In genomic region chr15:23036208-23037065, GRCm38 (mm10) we compare ENCODE assay signal across 8 mouse cellular contexts.
A peak's percentile ranks its signal among the peaks of the same experiment; 100 is the strongest.
DNase-seq lines count a peak whose midpoint lies in the region; ATAC-seq and TF ChIP-seq lines count a peak whose summit lies in the region.

No protein-coding gene starts in this region.

- H3K4me2 ChIP-seq in forebrain, postnatal 0 days (ENCODE audit: low read depth), result peak overlapping the region; percentile 72
- H3K4me2 ChIP-seq in hindbrain, embryonic 13.5 days, result peak overlapping the region; percentile 80

- peak overlapping the region; percentile 54 for H3K4me3 ChIP-seq in forebrain, postnatal 0 days (ENCODE audit: low read depth, low read length)
- H3K4me3 ChIP-seq in hindbrain, embryonic 13.5 days, result peak overlapping the region; percentile 46

- WGBS in forebrain, postnatal 0 days, result 1% methylated on average over 23 of the region's 23 CpGs
- 4% methylated on average over 23 of the region's 23 CpGs for WGBS in hindbrain, embryonic 13.5 days

- peak; percentile 49 for DNase-seq in ES-CJ7 (ENCODE audit: low read depth, low spot score)
- DNase-seq in cerebellum, adult 18-20 months, result peak; percentile 91 to 95
- DNase-seq in forebrain, postnatal 0 days, result peak; percentile 85
- DNase-seq in left cerebral cortex, postnatal 10 days (ENCODE audit: extremely low spot score in 1 of 2, low spot score in 2 of 2), result peak; percentile 77 to 80
- DNase-seq in mesoderm, embryonic 11.5 days (ENCODE audit: low read depth, low spot score), result peak; percentile 82
- DNase-seq in skeletal muscle tissue, adult 2 months (ENCODE audit: low read depth, low spot score), result peak; percentile 8
- no peak for DNase-seq in spleen, adult 18-20 months

- ATAC-seq in forebrain, postnatal 0 days, result peak; percentile 99
- peak; percentile 100 for ATAC-seq in hindbrain, embryonic 13.5 days (ENCODE audit: low FRiP score)

- H3K36me3 ChIP-seq in forebrain, postnatal 0 days (ENCODE audit: insufficient read depth), result no peaks in the 10 kb centered on the region
- no peaks in the 10 kb centered on the region for H3K36me3 ChIP-seq in hindbrain, embryonic 13.5 days

- H3K27ac ChIP-seq in forebrain, postnatal 0 days (ENCODE audit: low read depth, low read length), result peak overlapping the region; percentile 67; the same call in 1 of the 2 replicates
- peak overlapping the region; percentile 80 for H3K27ac ChIP-seq in hindbrain, embryonic 13.5 days

- no peaks in the 10 kb centered on the region for H3K9me3 ChIP-seq in forebrain, postnatal 0 days (ENCODE audit: low read length)
- H3K9me3 ChIP-seq in hindbrain, embryonic 13.5 days, result no peaks in the 10 kb centered on the region

- H3K27me3 ChIP-seq in forebrain, postnatal 0 days (ENCODE audit: insufficient read depth, low read length), result no peaks in the 10 kb centered on the region
- no peaks in the 10 kb centered on the region for H3K27me3 ChIP-seq in hindbrain, embryonic 13.5 days

- H3K9ac ChIP-seq in forebrain, postnatal 0 days, result peak overlapping the region; percentile 57
- H3K9ac ChIP-seq in hindbrain, embryonic 13.5 days, result peak overlapping the region; percentile 73

- intact Hi-C loops in left cerebral cortex, postnatal 10 days (cut with DNase I), result no loop called here

- no peak for TF ChIP-seq CTCF in forebrain, postnatal 0 days (IDR thresholded peaks at IDR 0.05; ENCODE audit: low read depth)

- no peaks in the 10 kb centered on the region for H3K4me1 ChIP-seq in forebrain, postnatal 0 days (ENCODE audit: insufficient read depth)
- peaks cover 15% of the 10 kb centered on the region for H3K4me1 ChIP-seq in hindbrain, embryonic 13.5 days (replicated peaks)

Comparison
In these comparisons a context has a peak if more than half of its experiments do, and no peak if none do; other contexts are left out.
1. DNase-seq: peak in ES-CJ7 (single experiment), cerebellum, adult 18-20 months (2 of 2), forebrain, postnatal 0 days (single experiment), left cerebral cortex, postnatal 10 days (2 of 2), mesoderm, embryonic 11.5 days (single experiment) and skeletal muscle tissue, adult 2 months (single experiment); none in spleen, adult 18-20 months (0 of 2).